Mouse (Mus musculus) left cerebral cortex, adult 2 months (tissue): ENCODE results near the gene Mmgt2. TPM values are rescaled to one million over a fixed set of nuclear protein-coding genes. Genes with fewer than 3 reads are reported as not detected.
A peak's percentile ranks its signal among the peaks of the same experiment; 100 is the strongest.

Source experiments
- DNase-seq, 2 experiments: peaks; one replicate each; pipeline ENCODE4 v3.0.0; 2021 to 2022; ENCODE audit warnings: low spot score in 2 of 2, mixed read lengths in 1 of 2; ENCODE audit errors: extremely low spot score in 1 of 2
- H3K27ac ChIP-seq: fragments of 200-600 bp; 2 replicates; pipeline ENCODE4 v1.8.1; 2022
- H3K4me3 ChIP-seq: fragments of 200-600 bp; 2 replicates; pipeline ENCODE4 v1.8.1; 2022
- CTCF ChIP-seq: fragments of 200-600 bp; IDR thresholded peaks from 2 replicates; pipeline ENCODE4 v1.8.1; 2022; ENCODE audit warnings: antibody characterized with exemption, mild to moderate bottlenecking, moderate library complexity
- intact Hi-C: fragments of 180-260 bp; cut with DNase I; formaldehyde crosslinking; loops from one replicate; pipeline ENCODE4 v1.15.1; 2025
- total RNA-seq, 2 experiments: library from RNA; stranded (reverse); gene quantifications; 2 replicates each; pipeline ENCODE4 v1.2.3; 2021

Mmgt2 gene
- total RNA-seq, 2 experiments from 2014 or later = 21.5 to 28.4 TPM

GRCm38 (mm10) chr11:62607170-62607951 lies 41.1 kb upstream of the Mmgt2 start:
- H3K27ac ChIP-seq = no peak overlapping the region
- no peak overlapping the region for H3K4me3 ChIP-seq
- DNase-seq = no peak
- intact Hi-C loops = no loop called here
- no peak for TF ChIP-seq CTCF

DNA sequence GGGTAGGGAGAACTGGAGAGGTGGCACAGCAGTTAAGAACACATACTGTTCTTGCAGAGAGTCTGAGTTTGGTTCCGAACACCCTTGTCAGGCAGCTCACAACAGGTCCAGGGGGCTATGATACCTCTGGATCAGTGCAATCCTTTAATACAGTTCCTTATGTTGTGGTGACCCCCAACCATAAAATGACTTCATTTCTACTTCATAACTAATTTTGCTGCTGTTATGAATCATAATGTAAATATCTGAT lies 40.6 kb upstream of the Mmgt2 start:
- intact Hi-C loops = no loop called here
- no peak for TF ChIP-seq CTCF
- Histone ChIP-seq H3K4me3 (no peak overlapping the region), H3K27ac (no peak overlapping the region)
- DNase-seq = no peak

- Histone ChIP-seq H3K27ac (no peak overlapping the region), H3K4me3 (no peak overlapping the region)
- no peak for DNase-seq
- TF ChIP-seq CTCF = no peak
- intact Hi-C loops = no loop called here
These were observed 39.4 kb upstream of the Mmgt2 start for GRCm38 (mm10) chr11:62608826-62609675.

GRCm38 (mm10) chr11:62610304-62610703 lies 38.2 kb upstream of the Mmgt2 start:
- no peak for TF ChIP-seq CTCF
- no peak overlapping the region for H3K27ac ChIP-seq
- intact Hi-C loops = loop anchor here (5.0 kb wide), 1 partner anchor 82 kb away; no protein-coding TSS in a partner anchor

GRCm38 (mm10) chr11:62612604-62613003 lies 35.9 kb upstream of the Mmgt2 start:
- no peak overlapping the region for H3K27ac ChIP-seq
- intact Hi-C loops = loop anchor here (1.0 to 5.0 kb wide), 3 partner anchors 36 to 80 kb away; partner anchors contain the start of genes Lrrc75a and Mmgt2
- DNase-seq = no peak
- TF ChIP-seq CTCF = no peak
- no peak overlapping the region for H3K4me3 ChIP-seq

More at GRCm38 (mm10) chr11:62610304-62610703, 38.2 kb upstream of the Mmgt2 start:
- H3K4me3 ChIP-seq = no peak overlapping the region
- no peak for DNase-seq

DNA sequence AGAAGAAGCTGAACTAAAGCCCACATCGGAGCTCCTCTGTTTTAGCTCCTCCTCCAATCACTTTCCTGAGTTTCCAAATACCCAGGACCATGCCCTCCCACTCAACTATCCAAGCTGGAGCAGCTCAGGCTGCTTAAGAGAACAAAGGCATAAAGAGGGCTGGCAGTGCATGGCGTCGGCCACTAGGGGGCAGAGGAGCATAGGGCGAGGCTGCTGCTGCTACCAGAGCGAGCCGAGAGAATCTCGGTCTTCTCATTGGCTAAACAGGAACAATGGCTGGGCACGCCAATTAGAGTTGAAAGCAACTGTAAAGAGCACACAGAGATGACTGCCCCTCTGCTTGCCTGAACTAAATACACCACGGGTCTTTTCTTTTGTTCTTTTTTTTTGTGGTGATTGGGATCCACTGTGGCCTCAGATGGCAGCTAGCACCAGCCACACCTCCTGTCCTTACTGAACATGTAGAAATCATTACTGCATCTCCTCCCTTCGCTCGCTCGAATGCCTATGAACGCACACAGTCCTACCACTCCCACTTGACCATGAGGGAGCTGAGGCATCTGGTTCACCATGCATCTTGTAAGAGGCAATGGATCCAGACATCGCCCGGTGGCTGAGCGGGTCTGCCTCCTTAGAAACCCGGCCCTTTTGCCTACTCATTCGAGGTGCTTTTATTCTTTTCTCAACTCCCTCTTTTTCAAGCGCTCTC lies 34.7 kb upstream of the Mmgt2 start:
- TF ChIP-seq CTCF = peak; percentile 100
- intact Hi-C loops = loop anchor here (1.0 to 5.0 kb wide), 3 partner anchors 34 to 78 kb away; partner anchors contain the start of genes Lrrc75a and Mmgt2
- H3K27ac ChIP-seq = no peak overlapping the region
- H3K4me3 ChIP-seq = peak overlapping the region; percentile 33
- DNase-seq = peak; percentile 90 to 95

- TF ChIP-seq CTCF = no peak
- Histone ChIP-seq H3K27ac (no peak overlapping the region), H3K4me3 (no peak overlapping the region)
- intact Hi-C loops = loop anchor here (5.0 kb wide), 1 partner anchor 77 kb away; no protein-coding TSS in a partner anchor
- no peak for DNase-seq
These were observed 33.5 kb upstream of the Mmgt2 start for GRCm38 (mm10) chr11:62614876-62615410.

GRCm38 (mm10) chr11:62615456-62615855 lies 33.0 kb upstream of the Mmgt2 start:
- intact Hi-C loops = no loop called here
- DNase-seq = no peak
- no peak for TF ChIP-seq CTCF
- H3K4me3 ChIP-seq = no peak overlapping the region
- H3K27ac ChIP-seq = no peak overlapping the region

GRCm38 (mm10) chr11:62621079-62621478 lies 27.4 kb upstream of the Mmgt2 start:
- intact Hi-C loops = no loop called here

DNA sequence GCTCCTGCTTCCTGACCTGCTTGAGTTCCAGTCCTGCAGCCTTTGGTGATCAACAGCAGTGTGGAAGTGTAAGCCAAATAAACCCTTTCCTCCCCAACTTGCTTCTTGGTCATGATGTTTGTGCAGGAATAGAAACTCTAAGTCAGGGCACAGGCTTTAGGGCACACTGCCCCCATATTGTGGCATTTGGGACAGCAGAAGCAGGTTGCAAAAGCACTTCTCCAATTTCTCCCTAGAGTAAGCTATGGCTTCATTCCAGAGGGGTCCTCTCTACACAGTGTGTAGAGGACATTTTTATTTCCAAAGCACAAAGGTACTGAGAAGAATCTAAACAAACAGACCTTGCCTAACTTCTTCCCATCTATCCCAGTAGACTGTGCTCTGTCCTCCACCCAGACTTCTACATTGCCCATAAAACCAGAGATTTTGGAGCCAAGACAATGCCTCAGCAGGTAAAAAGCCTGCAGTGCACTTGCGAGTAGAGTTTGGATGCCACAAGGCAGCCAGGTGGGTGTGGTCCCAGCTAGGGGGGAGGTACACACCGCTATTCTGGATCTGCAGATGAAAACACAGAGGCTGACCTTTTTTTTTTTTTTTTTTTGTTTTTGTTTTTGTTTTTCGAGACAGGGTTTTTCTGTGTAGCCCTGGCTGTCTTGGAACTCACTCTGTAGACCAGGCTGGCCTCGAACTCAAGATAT lies 26.7 kb upstream of the Mmgt2 start:
- intact Hi-C loops = no loop called here
- H3K4me3 ChIP-seq = no peak overlapping the region
- TF ChIP-seq CTCF = no peak
- H3K27ac ChIP-seq = no peak overlapping the region
- DNase-seq = no peak

More at GRCm38 (mm10) chr11:62621079-62621478, 27.4 kb upstream of the Mmgt2 start:
- no peak for TF ChIP-seq CTCF
- Histone ChIP-seq H3K4me3 (no peak overlapping the region), H3K27ac (no peak overlapping the region)
- no peak for DNase-seq

GRCm38 (mm10) chr11:62622850-62623249 lies 25.6 kb upstream of the Mmgt2 start:
- Histone ChIP-seq H3K4me3 (no peak overlapping the region), H3K27ac (no peak overlapping the region)
- intact Hi-C loops = no loop called here
- DNase-seq = no peak
- TF ChIP-seq CTCF = no peak
